12 mouse cellular contexts compared by ENCODE assay signal in the genomic region with DNA sequence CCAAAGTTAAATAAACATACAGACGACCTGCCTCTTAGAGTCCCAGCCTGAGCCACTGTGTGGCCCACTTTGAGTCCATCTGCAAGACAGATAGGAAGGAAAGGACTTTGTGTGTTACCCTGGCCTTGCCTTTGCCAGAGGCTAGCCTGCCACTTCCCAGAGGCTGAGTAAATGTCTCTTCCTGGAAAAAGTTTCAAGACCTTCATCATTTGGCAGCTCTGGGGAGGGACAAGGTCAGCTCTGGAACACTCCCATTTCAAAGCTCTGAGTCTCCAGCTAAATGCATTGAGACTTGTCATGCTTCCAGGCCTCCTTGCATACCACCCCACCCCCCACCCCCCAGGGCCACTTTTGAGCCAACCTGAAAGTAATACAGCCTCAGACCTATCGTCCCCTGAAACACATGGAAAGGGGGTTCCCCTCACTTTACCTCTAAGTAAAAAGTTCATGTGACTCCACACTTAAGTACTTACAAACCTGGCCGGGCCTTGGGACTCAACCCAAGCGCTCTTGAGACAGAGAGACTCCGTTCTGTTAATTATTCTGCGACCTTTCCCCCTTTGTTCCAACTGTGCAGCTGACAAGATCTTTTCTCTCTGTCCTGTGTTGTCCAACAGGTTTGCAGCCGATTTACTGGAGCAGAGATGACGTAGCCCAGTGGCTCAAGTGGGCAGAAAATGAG.
DNase-seq lines count a peak whose midpoint lies in the region; ATAC-seq and TF ChIP-seq lines count a peak whose summit lies in the region.
"Had no signal": no experiment of that assay in that cellular context is flagged by ENCODE, and none has a peak within 500 bp of the region (broad histone marks: within the 10 kb centered on the region; RNA-seq: fewer than 3 reads in every experiment).

No protein-coding gene starts in this region.

- no peak for TF ChIP-seq EP300 in stomach, postnatal 0 days (optimal IDR thresholded peaks at IDR 0.05)

- H3K27ac ChIP-seq in forebrain, embryonic 12.5 days, result no peak overlapping the region
- no peak overlapping the region for H3K27ac ChIP-seq in forebrain, embryonic 13.5 days
- H3K27ac ChIP-seq in stomach, embryonic 15.5 days, result peak overlapping the region; percentile 9; the same call in 1 of the 2 replicates
- H3K27ac ChIP-seq in stomach, postnatal 0 days (replicated peaks), result no peak overlapping the region

- H3K27me3 ChIP-seq in forebrain, embryonic 12.5 days, result no peaks in the 10 kb centered on the region
- no peaks in the 10 kb centered on the region for H3K27me3 ChIP-seq in forebrain, embryonic 13.5 days
- no peaks in the 10 kb centered on the region for H3K27me3 ChIP-seq in stomach, embryonic 15.5 days (replicated peaks)
- H3K27me3 ChIP-seq in stomach, postnatal 0 days (ENCODE audit: control insufficient read depth, insufficient read depth, low read length), result no peaks in the 10 kb centered on the region

- WGBS in forebrain, embryonic 12.5 days, result 14% methylated on average over 8 of the region's 8 CpGs
- WGBS in forebrain, embryonic 13.5 days, result 18% methylated on average over 8 of the region's 8 CpGs
- WGBS in stomach, embryonic 15.5 days, result 61% methylated on average over 8 of the region's 8 CpGs
- WGBS in stomach, postnatal 0 days, result 62% methylated on average over 8 of the region's 8 CpGs

- TF ChIP-seq CTCF in stomach, postnatal 0 days (IDR thresholded peaks at IDR 0.05; ENCODE audit: low read depth), result no peak

- H3K9me3 ChIP-seq in forebrain, embryonic 12.5 days, result no peaks in the 10 kb centered on the region
- H3K9me3 ChIP-seq in forebrain, embryonic 13.5 days (replicated peaks), result no peaks in the 10 kb centered on the region
- H3K9me3 ChIP-seq in stomach, embryonic 15.5 days, result no peaks in the 10 kb centered on the region
- no peaks in the 10 kb centered on the region for H3K9me3 ChIP-seq in stomach, postnatal 0 days (ENCODE audit: control insufficient read depth, low read length)

- ATAC-seq in forebrain, embryonic 12.5 days (ENCODE audit: low FRiP score), result peak; percentile 27; the same call in 1 of the 2 replicates
- no peak for ATAC-seq in forebrain, embryonic 13.5 days
- ATAC-seq in stomach, embryonic 15.5 days (ENCODE audit: insufficient read depth, low FRiP score, low read depth), result no peak
- ATAC-seq in stomach, postnatal 0 days (ENCODE audit: low FRiP score, low TSS enrichment), result no peak

- DNase-seq in stomach, postnatal 0 days (ENCODE audit: low spot score), result no peak
- DNase-seq in kidney, adult 9 months, result peak; percentile 92
- DNase-seq in yolk sac, embryonic 10.5 days (ENCODE audit: low spot score), result peak; percentile 68
- DNase-seq in thymus, postnatal 0 days (ENCODE audit: low spot score), result no peak
- DNase-seq in gastrocnemius, postnatal 10 days, result no peak
- DNase-seq: cerebellum, postnatal 14 days; gastrocnemius, postnatal 36 days; retina, postnatal 1 day had no signal

- H3K9ac ChIP-seq in forebrain, embryonic 12.5 days, result no peak overlapping the region
- no peak overlapping the region for H3K9ac ChIP-seq in forebrain, embryonic 13.5 days
- no peak overlapping the region for H3K9ac ChIP-seq in stomach, embryonic 15.5 days
- no peak overlapping the region for H3K9ac ChIP-seq in stomach, postnatal 0 days (ENCODE audit: low read length)

- H3K36me3 ChIP-seq in forebrain, embryonic 12.5 days (replicated peaks), result peaks cover 8% of the 10 kb centered on the region
- peaks cover 4% of the 10 kb centered on the region; the same call in 1 of the 2 replicates for H3K36me3 ChIP-seq in forebrain, embryonic 13.5 days (ENCODE audit: poor library complexity, severe bottlenecking)
- H3K36me3 ChIP-seq in stomach, embryonic 15.5 days, result no peaks in the 10 kb centered on the region
- H3K36me3 ChIP-seq in stomach, postnatal 0 days (ENCODE audit: control insufficient read depth, insufficient read depth, low read length), result peaks cover 6% of the 10 kb centered on the region; the same call in 1 of the 2 replicates

- H3K4me2 ChIP-seq in forebrain, embryonic 12.5 days, result no peak overlapping the region
- no peak overlapping the region for H3K4me2 ChIP-seq in forebrain, embryonic 13.5 days
- H3K4me2 ChIP-seq in stomach, embryonic 15.5 days, result no peak overlapping the region
- H3K4me2 ChIP-seq in stomach, postnatal 0 days (replicated peaks; ENCODE audit: low read depth), result no peak overlapping the region

- H3K4me3 ChIP-seq in forebrain, embryonic 12.5 days (replicated peaks), result no peak overlapping the region
- H3K4me3 ChIP-seq in forebrain, embryonic 13.5 days, result no peak overlapping the region
- no peak overlapping the region for H3K4me3 ChIP-seq in stomach, embryonic 15.5 days (replicated peaks)
- H3K4me3 ChIP-seq in stomach, postnatal 0 days (ENCODE audit: low read depth, low read length), result no peak overlapping the region
- H3K4me3 ChIP-seq: myocyte had no signal

- peaks cover 14% of the 10 kb centered on the region for H3K4me1 ChIP-seq in forebrain, embryonic 12.5 days
- peaks cover 38% of the 10 kb centered on the region for H3K4me1 ChIP-seq in forebrain, embryonic 13.5 days
- H3K4me1 ChIP-seq in stomach, embryonic 15.5 days, result peaks cover 25% of the 10 kb centered on the region
- peaks cover 10% of the 10 kb centered on the region; the same call in 1 of the 2 replicates for H3K4me1 ChIP-seq in stomach, postnatal 0 days (replicated peaks; ENCODE audit: control insufficient read depth, insufficient read depth)

Comparison
In these comparisons a context has a peak if more than half of its experiments do, and no peak if none do; other contexts are left out.
1. DNase-seq: peak in kidney, adult 9 months (single experiment) and yolk sac, embryonic 10.5 days (single experiment); none in stomach, postnatal 0 days (single experiment), thymus, postnatal 0 days (single experiment) and gastrocnemius, postnatal 10 days (single experiment).